Mouse (Mus musculus) stomach, embryonic 15.5 days (tissue): Measurements from ENCODE around the gene Zfp846. TPM values are rescaled to one million over a fixed set of nuclear protein-coding genes. Genes with fewer than 3 reads are reported as not detected.
"Not testable (repeated sequence)": the region's sequence is repeated elsewhere in the genome, so short reads cannot be mapped to it uniquely, and the experiment has no call there.

Experiments
- ATAC-seq: fragments of 200-750 bp; cut with Nextera tagmentation; 2 replicates; pipeline ENCODE4 v1.8.0; 2017; ENCODE audit warnings: low read depth, moderate number of reproducible peaks, moderate TSS enrichment; ENCODE audit not compliant: insufficient read depth, low FRiP score
- H3K27ac ChIP-seq: fragments of 300-500 bp; sonication (generic); 2 replicates; pipeline ENCODE4 v1.5.1; 2015; ENCODE audit warnings: mild to moderate bottlenecking, inconsistent platforms
- H3K27me3 ChIP-seq: fragments of 300-500 bp; sonication (generic); replicated peaks from 2 replicates; pipeline ENCODE4 v1.6.1; 2015; ENCODE audit warnings: inconsistent platforms
- H3K36me3 ChIP-seq: fragments of 300-500 bp; sonication (generic); 2 replicates; pipeline ENCODE4 v1.6.1; 2015; ENCODE audit warnings: inconsistent platforms
- H3K4me1 ChIP-seq: fragments of 300-500 bp; sonication (generic); 2 replicates; pipeline ENCODE4 v1.6.1; 2015; ENCODE audit warnings: inconsistent platforms
- H3K4me2 ChIP-seq: fragments of 300-500 bp; sonication (generic); 2 replicates; pipeline ENCODE4 v1.6.1; 2015; ENCODE audit warnings: mild to moderate bottlenecking, inconsistent platforms
- H3K4me3 ChIP-seq: fragments of 300-500 bp; sonication (generic); replicated peaks from 2 replicates; pipeline ENCODE4 v1.5.1; 2015; ENCODE audit warnings: inconsistent platforms
- H3K9ac ChIP-seq: fragments of 300-500 bp; sonication (generic); 2 replicates; pipeline ENCODE4 v1.6.1; 2015; ENCODE audit warnings: inconsistent platforms
- H3K9me3 ChIP-seq: fragments of 300-500 bp; sonication (generic); 2 replicates; pipeline ENCODE4 v1.6.1; 2016; ENCODE audit warnings: inconsistent platforms
- WGBS: fragments of 180-500 bp; shearing (Covaris S2); methylation state at CpG from one replicate; pipeline ENCODE4 v1.1.7; 2015; 5-methylcytosine and 5-hydroxymethylcytosine counted together
- polyA plus RNA-seq: library from polyadenylated mRNA; unstranded; fragments of >200 nt; fragmentation: Nextera tagmentation; extraction: Ambion mirVana; gene quantifications from 2 replicates; pipeline ENCODE4 v1.2.1, GENCODE M21; 2015

Zfp846 gene
- polyA plus RNA-seq, 1 experiment from 2014 or later, result 17.8 TPM

DNA sequence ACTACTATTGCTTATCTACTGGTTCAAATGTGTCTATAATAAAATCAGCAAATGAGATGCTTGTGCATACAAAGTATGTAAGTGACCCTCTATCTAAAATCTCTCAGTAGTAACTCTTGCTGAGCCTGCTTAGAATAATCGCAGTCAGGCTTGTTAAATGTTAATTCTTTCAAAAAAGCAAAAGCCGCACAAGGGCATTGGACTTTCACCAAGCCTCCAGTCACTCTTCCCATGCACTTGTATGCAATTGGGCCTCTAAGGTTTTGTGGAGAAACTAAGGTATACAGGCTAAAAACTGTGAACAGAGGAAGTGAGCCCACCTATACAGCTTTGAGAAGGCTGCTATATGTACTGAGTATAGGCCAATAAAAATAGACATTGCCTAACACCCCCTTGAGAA is 4.5 kb upstream of the Zfp846 start:
- no peak overlapping the region for H3K9ac ChIP-seq
- no peak overlapping the region for H3K4me3 ChIP-seq
- H3K27ac ChIP-seq, result no peak overlapping the region
- no peaks in the 10 kb centered on the region for H3K4me1 ChIP-seq
- H3K27me3 ChIP-seq, result 0 out of 2 replicates have a peak, but pooled peaks cover 5% of the 10 kb centered on the region
- WGBS, result 79% methylated on average over 2 of the region's 2 CpGs
- H3K36me3 ChIP-seq, result no peaks in the 10 kb centered on the region
- no peak overlapping the region for H3K4me2 ChIP-seq
- no peaks in the 10 kb centered on the region for H3K9me3 ChIP-seq
- no peak for ATAC-seq

GRCm38 (mm10) chr9:20601270-20601669 is 20.2 kb downstream of the Zfp846 start:
- Histone ChIP-seq H3K4me2 (no peak overlapping the region), H3K4me1 (no peaks in the 10 kb centered on the region), H3K9me3 (no peaks in the 10 kb centered on the region), H3K27me3 (no peaks in the 10 kb centered on the region), H3K36me3 (no peaks in the 10 kb centered on the region), H3K4me3 (no peak overlapping the region), H3K9ac (no peak overlapping the region), H3K27ac (no peak overlapping the region)
- ATAC-seq, result no peak
- WGBS, result 81% methylated on average over 6 of the region's 6 CpGs

- Histone ChIP-seq H3K36me3 (peaks cover 6% of the 10 kb centered on the region), H3K9ac (no peak overlapping the region), H3K27ac (no peak overlapping the region), H3K4me1 (no peaks in the 10 kb centered on the region), H3K4me2 (peak overlapping the region; percentile 65; the same call in 1 of the 2 replicates), H3K4me3 (no peak overlapping the region), H3K9me3 (no peaks in the 10 kb centered on the region), H3K27me3 (no peaks in the 10 kb centered on the region)
- 86% methylated on average over 1 of the region's 1 CpGs for WGBS
- no peak for ATAC-seq
These were observed 25.2 kb downstream of the Zfp846 start for GRCm38 (mm10) chr9:20606269-20606668.

DNA sequence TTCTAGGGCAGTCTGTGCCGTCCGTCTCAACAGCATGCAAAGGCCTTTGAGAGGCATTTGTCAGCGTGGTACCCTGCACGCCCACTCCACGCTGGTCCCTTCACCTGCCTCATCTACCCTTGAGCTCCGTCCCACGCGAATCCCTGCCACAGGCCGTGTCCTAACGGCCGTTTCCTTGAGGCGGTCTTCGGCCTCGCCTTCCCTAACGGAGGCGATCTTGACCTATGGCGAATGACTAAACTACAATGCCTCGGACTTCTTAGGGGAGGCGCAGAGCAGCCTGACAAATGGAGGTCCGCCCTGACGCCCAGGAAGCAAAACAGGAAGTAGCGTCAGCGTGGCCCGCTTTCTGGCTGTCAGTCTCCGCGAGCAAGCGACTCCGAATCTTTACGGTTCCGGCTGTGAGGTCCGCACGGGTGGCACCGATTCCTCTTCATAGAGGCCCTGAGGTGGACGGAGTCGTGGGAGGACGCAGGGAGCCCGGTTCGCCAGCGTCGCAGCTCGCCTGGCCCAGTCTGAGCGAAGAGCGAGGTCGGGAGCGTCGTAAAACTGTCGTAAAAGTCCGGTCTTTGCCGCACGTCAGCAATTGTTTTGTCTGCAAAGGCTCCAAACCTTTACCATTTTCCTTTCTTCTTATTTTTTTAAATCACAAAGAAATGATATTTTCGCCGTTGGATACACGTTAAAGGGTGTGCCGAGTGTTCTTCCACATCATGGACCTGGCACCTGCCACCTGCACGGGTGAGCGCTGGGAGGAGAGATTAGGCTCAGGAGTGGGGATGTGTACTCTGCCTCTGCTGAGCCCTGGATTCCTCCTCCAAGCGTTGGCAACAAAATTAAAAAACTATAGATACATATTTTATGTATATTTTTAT is 26.2 kb downstream of the Zfp846 start:
- peak overlapping the region; percentile 65 for H3K4me2 ChIP-seq
- peak; percentile 88 for ATAC-seq
- whole genome bisulfite sequencing, result under 1% methylated on average over 57 of the region's 57 CpGs

GRCm38 (mm10) chr9:20609831-20610464 is 28.9 kb downstream of the Zfp846 start:
- H3K9ac ChIP-seq, result no peak overlapping the region

More for the DNA sequence above, 26.2 kb downstream of the Zfp846 start:
- H3K27ac ChIP-seq, result peak overlapping the region; percentile 93
- peaks cover 6% of the 10 kb centered on the region for H3K36me3 ChIP-seq
- H3K27me3 ChIP-seq, result no peaks in the 10 kb centered on the region
- peak overlapping the region; percentile 61 for H3K4me3 ChIP-seq
- H3K9ac ChIP-seq, result peak overlapping the region; percentile 74
- H3K4me1 ChIP-seq, result no peaks in the 10 kb centered on the region
- H3K9me3 ChIP-seq, result no peaks in the 10 kb centered on the region

GRCm38 (mm10) chr9:20611976-20612375 is 30.9 kb downstream of the Zfp846 start:
- H3K4me1 ChIP-seq, result no peaks in the 10 kb centered on the region
- ATAC-seq, result no peak
- H3K27ac ChIP-seq, result no peak overlapping the region
- H3K4me2 ChIP-seq, result no peak overlapping the region
- no peak overlapping the region for H3K4me3 ChIP-seq
- H3K9ac ChIP-seq, result no peak overlapping the region
- peaks cover 6% of the 10 kb centered on the region for H3K36me3 ChIP-seq
- WGBS, result 74% methylated on average over 5 of the region's 5 CpGs
- H3K9me3 ChIP-seq, result no peaks in the 10 kb centered on the region
- no peaks in the 10 kb centered on the region for H3K27me3 ChIP-seq

More at GRCm38 (mm10) chr9:20609831-20610464, 28.9 kb downstream of the Zfp846 start:
- H3K27me3 ChIP-seq, result no peaks in the 10 kb centered on the region
- no peak overlapping the region for H3K4me3 ChIP-seq
- H3K27ac ChIP-seq, result no peak overlapping the region
- no peaks in the 10 kb centered on the region for H3K9me3 ChIP-seq
- ATAC-seq, result no peak
- H3K4me2 ChIP-seq, result no peak overlapping the region
- WGBS, result 90% methylated on average over 5 of the region's 5 CpGs
- peaks cover 6% of the 10 kb centered on the region for H3K36me3 ChIP-seq
- H3K4me1 ChIP-seq, result no peaks in the 10 kb centered on the region

DNA sequence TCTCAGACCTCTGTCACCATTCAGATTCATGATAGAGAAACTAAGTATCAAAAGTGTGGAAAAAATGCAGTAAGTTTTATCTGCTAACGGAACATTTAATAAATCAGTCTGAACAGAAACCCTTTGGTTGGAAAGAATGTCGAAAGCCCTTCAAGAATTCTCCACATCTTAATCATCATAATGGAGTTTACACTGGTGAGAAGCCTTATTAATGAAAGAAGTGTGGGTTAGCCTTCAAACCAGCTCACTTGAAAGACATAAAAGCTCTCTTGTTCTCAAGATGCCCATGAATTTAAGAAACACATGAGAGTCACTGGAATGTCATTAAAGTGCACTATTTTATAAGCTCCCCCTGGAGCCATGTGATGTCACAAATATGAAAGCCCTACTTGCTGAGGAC is 35.6 kb downstream of the Zfp846 start:
- Histone ChIP-seq H3K9me3 (no peaks in the 10 kb centered on the region), H3K9ac (no peak overlapping the region), H3K4me2 (no peak overlapping the region), H3K4me3 (no peak overlapping the region), H3K36me3 (no peaks in the 10 kb centered on the region), H3K27ac (no peak overlapping the region), H3K4me1 (no peaks in the 10 kb centered on the region), H3K27me3 (no peaks in the 10 kb centered on the region)
- WGBS, result 90% methylated on average over 2 of the region's 2 CpGs
- no peak for ATAC-seq

DNA sequence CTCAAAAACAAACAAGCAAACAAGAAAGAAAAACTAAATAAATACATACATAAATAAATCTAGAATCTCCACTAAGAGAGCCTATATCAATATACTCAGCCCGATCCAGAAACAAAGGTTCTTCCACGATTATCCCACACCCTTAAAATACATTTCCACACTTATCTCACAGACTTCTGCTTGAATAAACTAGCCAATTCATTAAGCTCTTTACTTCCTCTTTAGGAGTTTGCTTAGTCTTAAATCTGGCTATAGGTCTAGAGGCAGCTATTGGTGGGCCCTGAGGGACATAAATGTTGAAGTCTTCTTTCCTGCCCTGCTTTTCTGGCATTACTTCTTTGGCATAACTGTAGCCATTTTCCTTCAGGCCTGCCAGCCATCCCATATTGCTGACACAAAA is 50.2 kb downstream of the Zfp846 start:
- Histone ChIP-seq H3K4me1 (no peaks in the 10 kb centered on the region), H3K27ac (no peak overlapping the region), H3K4me3 (no peak overlapping the region), H3K36me3 (no peaks in the 10 kb centered on the region), H3K9me3 (no peaks in the 10 kb centered on the region), H3K4me2 (no peak overlapping the region), H3K9ac (no peak overlapping the region), H3K27me3 (no peaks in the 10 kb centered on the region)
- no peak for ATAC-seq
- 81% methylated on average over 2 of the region's 2 CpGs for WGBS

DNA sequence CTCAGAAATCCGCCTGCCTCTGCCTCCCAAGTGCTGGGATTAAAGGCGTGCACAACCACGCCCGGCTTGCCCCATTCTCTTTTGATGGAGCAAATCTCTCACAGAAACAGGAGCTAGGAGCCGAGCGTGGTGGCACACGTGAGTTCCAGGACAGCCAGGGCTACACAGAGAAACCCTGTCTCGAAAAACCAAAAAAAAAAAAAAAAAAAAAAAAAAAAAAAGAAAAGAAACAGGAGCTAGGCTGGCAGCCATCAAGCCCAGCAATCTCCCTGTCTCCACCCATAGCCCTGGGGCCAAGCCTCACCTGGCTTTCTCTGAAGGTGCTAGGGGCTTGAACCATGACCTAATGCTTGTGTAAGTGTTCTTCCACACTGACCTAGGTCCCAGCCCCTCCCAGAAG is 54.6 kb downstream of the Zfp846 start:
- not testable (repeated sequence) for ATAC-seq, H3K4me3 ChIP-seq, H3K9ac ChIP-seq, H3K4me2 ChIP-seq, H3K4me1 ChIP-seq, H3K27me3 ChIP-seq, H3K27ac ChIP-seq, H3K9me3 ChIP-seq
- peaks cover 10% of the 10 kb centered on the region; the same call in 1 of the 2 replicates for H3K36me3 ChIP-seq
- WGBS, result 94% methylated on average over 8 of the region's 8 CpGs

DNA sequence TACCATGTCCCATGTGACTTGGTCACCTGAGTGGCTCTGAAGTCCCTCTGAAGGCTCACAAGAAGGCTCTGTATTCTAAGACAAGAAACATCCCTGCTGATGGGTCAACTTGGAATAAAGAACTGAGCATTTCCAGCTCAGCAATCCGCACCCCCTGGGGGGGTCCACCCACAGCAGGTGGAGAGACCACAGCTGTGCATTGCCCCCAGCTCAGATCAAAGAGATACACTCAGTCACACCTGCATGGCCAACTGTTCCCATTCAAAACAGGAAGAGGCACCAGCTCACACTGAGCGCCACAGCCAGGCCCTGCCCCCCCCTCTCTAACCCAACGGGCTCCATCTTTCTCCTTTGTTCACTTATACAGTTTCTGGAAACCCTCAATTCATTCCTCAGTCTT is 55.2 kb downstream of the Zfp846 start:
- no peaks in the 10 kb centered on the region for H3K9me3 ChIP-seq
- H3K27me3 ChIP-seq, result no peaks in the 10 kb centered on the region
- peaks cover 10% of the 10 kb centered on the region; the same call in 1 of the 2 replicates for H3K36me3 ChIP-seq
- no peak overlapping the region for H3K4me2 ChIP-seq
- peak; percentile 51 for ATAC-seq
- no peak overlapping the region for H3K4me3 ChIP-seq
- no peak overlapping the region for H3K27ac ChIP-seq
- WGBS, result 78% methylated on average over 3 of the region's 3 CpGs
- peaks cover 2% of the 10 kb centered on the region for H3K4me1 ChIP-seq
- H3K9ac ChIP-seq, result no peak overlapping the region

DNA sequence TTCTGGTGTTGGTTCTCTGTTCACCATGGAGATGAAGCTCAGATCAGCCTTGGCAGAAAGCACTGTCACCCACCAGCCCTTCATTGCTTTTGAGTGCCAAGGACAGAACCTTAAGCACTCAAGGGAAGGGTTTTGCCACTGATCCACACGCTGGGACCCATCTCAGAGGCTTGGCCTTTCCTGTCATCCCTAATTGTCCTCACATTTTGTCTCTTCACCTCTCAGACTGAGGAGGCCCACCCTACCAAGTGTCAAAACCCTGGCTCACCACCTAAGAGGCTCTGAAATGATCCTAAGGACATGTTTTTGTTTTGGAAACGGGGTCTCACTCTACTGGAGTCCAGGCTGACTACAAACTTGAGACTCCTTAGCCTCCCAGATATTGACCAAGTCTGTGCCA is 55.7 kb downstream of the Zfp846 start:
- WGBS, result 85% methylated on average over 2 of the region's 2 CpGs
- ATAC-seq, result no peak
- H3K27me3 ChIP-seq, result no peaks in the 10 kb centered on the region
- peaks cover 6% of the 10 kb centered on the region for H3K4me1 ChIP-seq
- H3K27ac ChIP-seq, result no peak overlapping the region
- H3K4me3 ChIP-seq, result no peak overlapping the region
- H3K9ac ChIP-seq, result no peak overlapping the region
- H3K9me3 ChIP-seq, result no peaks in the 10 kb centered on the region
- no peak overlapping the region for H3K4me2 ChIP-seq
- peaks cover 10% of the 10 kb centered on the region; the same call in 1 of the 2 replicates for H3K36me3 ChIP-seq

- Histone ChIP-seq H3K27ac (no peak overlapping the region), H3K4me1 (peaks cover 8% of the 10 kb centered on the region), H3K36me3 (peaks cover 10% of the 10 kb centered on the region; the same call in 1 of the 2 replicates), H3K9me3 (no peaks in the 10 kb centered on the region), H3K4me2 (no peak overlapping the region), H3K4me3 (no peak overlapping the region), H3K9ac (no peak overlapping the region), H3K27me3 (no peaks in the 10 kb centered on the region)
- WGBS, result 95% methylated on average over 19 of the region's 19 CpGs
- no peak for ATAC-seq
These were observed 57.5 kb downstream of the Zfp846 start for GRCm38 (mm10) chr9:20638552-20638951.
